8 mouse cellular contexts compared by ENCODE assay signal in genomic region chr2:26090876-26091770, GRCm38 (mm10). TPM values are rescaled to one million over a fixed set of nuclear protein-coding genes. Genes with fewer than 3 reads are reported as not detected.
DNase-seq lines count a peak whose midpoint lies in the region; ATAC-seq and TF ChIP-seq lines count a peak whose summit lies in the region.

No protein-coding gene starts in this region.

- WGBS in hindbrain, embryonic 10.5 days, result under 1% methylated on average over 39 of the region's 39 CpGs
- WGBS in liver, embryonic 12.5 days (ENCODE audit: insufficient replicate concordance), result 3% methylated on average over 39 of the region's 39 CpGs
- 5% methylated on average over 39 of the region's 39 CpGs for WGBS in olfactory bulb, adult 2 months

- H3K4me1 ChIP-seq in erythroblast, embryonic 14.5 days (ENCODE audit: control insufficient read depth), result peaks cover 47% of the 10 kb centered on the region
- H3K4me1 ChIP-seq in ES-Bruce4 (ENCODE audit: control insufficient read depth, insufficient read depth, low read length), result no peaks in the 10 kb centered on the region
- peaks cover 28% of the 10 kb centered on the region for H3K4me1 ChIP-seq in hindbrain, embryonic 10.5 days (replicated peaks)
- peaks cover 55% of the 10 kb centered on the region for H3K4me1 ChIP-seq in liver, embryonic 12.5 days
- H3K4me1 ChIP-seq in olfactory bulb, adult 2 months (ENCODE audit: control insufficient read depth, insufficient read depth, low read length), result peaks cover 72% of the 10 kb centered on the region

- peaks cover 21% of the 10 kb centered on the region for H3K36me3 ChIP-seq in erythroblast, embryonic 14.5 days (ENCODE audit: control insufficient read depth)
- H3K36me3 ChIP-seq in ES-Bruce4 (ENCODE audit: control insufficient read depth, insufficient read depth, low read length, poor library complexity, severe bottlenecking), result no peaks in the 10 kb centered on the region
- no peaks in the 10 kb centered on the region for H3K36me3 ChIP-seq in hindbrain, embryonic 10.5 days
- no peaks in the 10 kb centered on the region for H3K36me3 ChIP-seq in liver, embryonic 12.5 days

- H3K27me3 ChIP-seq in erythroblast, embryonic 14.5 days (ENCODE audit: control insufficient read depth), result peaks cover 62% of the 10 kb centered on the region
- H3K27me3 ChIP-seq in ES-Bruce4 (ENCODE audit: control insufficient read depth, insufficient read depth, low read length, poor library complexity, severe bottlenecking), result no peaks in the 10 kb centered on the region
- H3K27me3 ChIP-seq in hindbrain, embryonic 10.5 days (ENCODE audit: insufficient read depth, poor library complexity, severe bottlenecking), result peaks cover 57% of the 10 kb centered on the region
- peaks cover 70% of the 10 kb centered on the region for H3K27me3 ChIP-seq in liver, embryonic 12.5 days (replicated peaks)

- DNase-seq in embryo, embryonic 11.5 days (ENCODE audit: low read depth, low spot score), result peak; percentile 32
- peak; percentile 65 for DNase-seq in hindbrain, embryonic 10.5 days (ENCODE audit: low spot score)

- TF ChIP-seq CTCF in ES-Bruce4 (IDR thresholded peaks at IDR 0.05; ENCODE audit: low read depth, low read length), result no peak
- TF ChIP-seq CTCF in olfactory bulb, adult 2 months (IDR thresholded peaks at IDR 0.05; ENCODE audit: insufficient read depth, low read depth, low read length), result no peak

- H3K9me3 ChIP-seq in erythroblast, embryonic 14.5 days (ENCODE audit: control insufficient read depth, low read length), result peaks cover 7% of the 10 kb centered on the region; the same call in 1 of the 2 replicates
- H3K9me3 ChIP-seq in ES-Bruce4 (replicated peaks; ENCODE audit: control insufficient read depth, insufficient read depth, low read length, poor library complexity, severe bottlenecking), result no peaks in the 10 kb centered on the region
- H3K9me3 ChIP-seq in hindbrain, embryonic 10.5 days, result no peaks in the 10 kb centered on the region
- H3K9me3 ChIP-seq in liver, embryonic 12.5 days (replicated peaks), result no peaks in the 10 kb centered on the region

- TF ChIP-seq POLR2A in ES-Bruce4 (IDR thresholded peaks at IDR 0.05; ENCODE audit: insufficient read depth, low read length), result no peak
- no peak for TF ChIP-seq POLR2A in olfactory bulb, adult 2 months (IDR thresholded peaks at IDR 0.05; ENCODE audit: insufficient read depth, low read depth, low read length)

- no peak overlapping the region for H3K27ac ChIP-seq in ES-Bruce4 (ENCODE audit: insufficient read depth, low read length)
- H3K27ac ChIP-seq in hindbrain, embryonic 10.5 days, result peak overlapping the region; percentile 92
- no peak overlapping the region; the same call in none of the 2 replicates for H3K27ac ChIP-seq in liver, embryonic 12.5 days
- peak overlapping the region; percentile 78 for H3K27ac ChIP-seq in olfactory bulb, adult 2 months (ENCODE audit: insufficient read depth, low read depth, low read length)

- H3K4me2 ChIP-seq in liver, embryonic 12.5 days, result peak overlapping the region; percentile 78

- H3K9ac ChIP-seq in ES-Bruce4 (ENCODE audit: low read depth, poor library complexity, severe bottlenecking), result peak overlapping the region; percentile 61
- H3K9ac ChIP-seq in liver, embryonic 12.5 days, result peak overlapping the region; percentile 51

- no peak for ATAC-seq in erythroblast, adult 5-6 weeks (replicated peaks; ENCODE audit: low FRiP score, poor library complexity, severe bottlenecking)
- ATAC-seq in liver, embryonic 12.5 days, result no peak
- ATAC-seq in inflammation-experienced regulatory T-cells, adult 6 months, result no peak

- 0 out of 2 replicates have a peak, but pooled peaks have one; percentile 15 for TF ChIP-seq EP300 in ES-Bruce4 (IDR thresholded peaks at IDR 0.05; ENCODE audit: insufficient read depth, low read depth, low read length)

- peak overlapping the region; percentile 26 for H3K4me3 ChIP-seq in erythroblast, embryonic 14.5 days (replicated peaks)
- peak overlapping the region; percentile 68 for H3K4me3 ChIP-seq in ES-Bruce4 (ENCODE audit: low read depth, low read length)
- H3K4me3 ChIP-seq in hindbrain, embryonic 10.5 days, result peak overlapping the region; percentile 87
- peak overlapping the region; percentile 56 for H3K4me3 ChIP-seq in liver, embryonic 12.5 days
- peak overlapping the region; percentile 67 for H3K4me3 ChIP-seq in olfactory bulb, adult 2 months (ENCODE audit: insufficient read depth, low read depth, low read length)

RNA-seq across cellular contexts. Expression of gene Nacc2, which starts 31.9 kb away (rescaled TPM):
- polyA plus RNA-seq in erythroblast, embryonic 14.5 days (2012), result 0.08 and 0.17 TPM in 2 replicates
- total RNA-seq in erythroblast, adult 5-6 weeks (2015; ENCODE audit: low replicate concordance), result 1.0 TPM in 1 of 2 replicates, not detected in the other
- 0.77 and 3.3 TPM in 2 replicates for total RNA-seq in erythroblast, adult 5-6 weeks (2017; ENCODE audit: low replicate concordance)
- 4.0 and 5.9 TPM in 2 replicates for polyA plus RNA-seq in ES-Bruce4 (2011; ENCODE audit: insufficient read depth, insufficient read length, low read depth, missing spikeins)
- polyA plus RNA-seq in hindbrain, embryonic 10.5 days (2016; fragmentation: Nextera tagmentation; extraction: Ambion mirVana), result 6.2 and 8.4 TPM in 2 replicates
- polyA plus RNA-seq in liver, embryonic 12.5 days (2016; fragmentation: Nextera tagmentation; extraction: Ambion mirVana), result 3.0 and 3.2 TPM in 2 replicates
- 71.7 TPM in 1 of 2 replicates, not detected in the other for polyA plus RNA-seq in olfactory bulb, adult 2 months (2012; ENCODE audit: insufficient read depth, insufficient read length, low replicate concordance, missing spikeins)
- polyA plus RNA-seq in inflammation-experienced regulatory T-cells, adult 6 months (2017; shearing (Covaris generic)), result under 1 TPM; 0.47 to 0.78 (median 0.57) TPM

Comparison
In these comparisons a context has a peak if more than half of its experiments do, and no peak if none do; other contexts are left out.
1. H3K4me3 ChIP-seq: peak in every context shown above with its lines; median percentile 87 in hindbrain, embryonic 10.5 days; 68 in ES-Bruce4; 67 in olfactory bulb, adult 2 months; 56 in liver, embryonic 12.5 days; 26 in erythroblast, embryonic 14.5 days.
2. H3K27ac ChIP-seq: peak in hindbrain, embryonic 10.5 days (single experiment) and olfactory bulb, adult 2 months (single experiment); none in ES-Bruce4 (single experiment) and liver, embryonic 12.5 days (single experiment).